Mouse (Mus musculus): ENCODE data around the gene Mfsd9. TPM values are rescaled to one million over a fixed set of nuclear protein-coding genes. Genes with fewer than 3 reads are reported as not detected.

Gene Mfsd9
- total RNA-seq, 2 experiments from 2014 or later, result 0.41 to 0.43 TPM

Other genes with a start within 250 kb of the Mfsd9 start
- gene Slc9a4, start 210.6 kb downstream of the Mfsd9 start, total RNA-seq (2021), result under 1 TPM; 0.30 to 0.59 TPM
- gene Slc9a2, start 110.1 kb downstream of the Mfsd9 start, total RNA-seq (2021), result 10 to 100 TPM; 17.9 to 25.5 TPM
- gene Tmem182, start 14.9 kb upstream of the Mfsd9 start, total RNA-seq (2021), result 100 to 1,000 TPM; 214 to 218 TPM